Mouse (Mus musculus): ENCODE results near the gene Kat5.

DNA sequence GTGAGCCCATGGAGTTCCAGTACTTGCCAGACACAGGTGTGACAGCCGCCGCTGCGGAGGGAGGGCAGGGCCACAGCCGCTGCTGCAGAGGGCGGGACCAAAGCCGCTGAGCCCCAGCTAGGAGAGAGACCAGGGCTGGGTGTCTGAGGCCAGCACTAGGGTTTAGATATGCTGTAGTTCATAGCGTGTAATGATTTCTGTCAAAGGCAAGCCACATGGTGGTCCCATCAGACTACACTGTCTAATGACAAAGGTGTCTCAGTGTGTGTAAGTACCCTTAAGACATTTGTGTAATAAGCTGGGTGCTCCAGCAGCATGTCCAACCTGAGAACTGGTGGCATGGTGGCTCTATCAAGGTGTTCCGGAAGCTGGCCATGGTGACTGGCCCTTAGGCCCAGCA, 31.6 kb upstream of the Kat5 start:
- TF ChIP-seq CTCF (IDR thresholded peaks at IDR 0.05; ENCODE audit: borderline replicate concordance, insufficient read depth, low read depth, low read length): no peak
- TF ChIP-seq POLR2A (IDR thresholded peaks at IDR 0.05; ENCODE audit: borderline replicate concordance, insufficient read depth, low read length): no peak
